In the genomic region with DNA sequence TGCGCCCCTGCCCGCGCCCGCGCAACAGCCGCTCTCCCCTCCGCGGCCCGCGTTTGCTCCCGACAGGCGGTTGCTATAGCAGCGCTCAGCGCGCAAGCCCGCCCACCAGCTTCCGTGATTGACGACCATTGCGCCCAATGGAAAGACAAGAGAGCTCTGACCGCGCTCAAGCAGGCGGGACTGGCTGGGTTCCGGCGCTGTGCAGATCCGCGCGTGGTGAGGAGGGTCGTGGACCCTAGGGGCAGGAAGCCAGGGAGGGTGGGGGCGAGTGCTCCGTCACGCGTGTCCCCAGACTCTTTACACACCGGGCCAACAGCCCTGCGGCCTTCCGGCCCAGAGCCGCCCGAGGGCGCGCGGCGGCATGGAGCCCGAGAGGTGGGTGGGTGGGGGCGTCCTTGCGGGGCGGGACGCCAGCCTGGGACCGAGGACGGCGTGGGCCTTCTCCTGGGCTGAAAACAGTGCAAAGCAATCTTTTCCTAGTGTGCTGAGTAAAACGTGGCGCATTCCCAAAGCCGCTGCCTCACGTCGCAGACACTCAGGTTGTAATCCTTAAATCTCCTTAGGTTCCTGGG, we compare ENCODE assay signal across 8 mouse cellular contexts. TPM values are rescaled to one million over a fixed set of nuclear protein-coding genes. Genes with fewer than 3 reads are reported as not detected.
DNase-seq lines count a peak whose midpoint lies in the region; ATAC-seq and TF ChIP-seq lines count a peak whose summit lies in the region.

A gene (plus strand): TSS at position 185 of the 572 bp plus-strand sequence.
A gene (minus strand): TSS at position 339 of the 572 bp plus-strand sequence.

- H3K9ac ChIP-seq in forebrain, embryonic 11.5 days (ENCODE audit: low read length): peak within 1 kb of the TSS; percentile 90
- peak within 1 kb of the TSS; percentile 86 for H3K9ac ChIP-seq in heart, postnatal 0 days (replicated peaks; ENCODE audit: low read depth, low read length)
- peak within 1 kb of the TSS; percentile 89 for H3K9ac ChIP-seq in liver, embryonic 16.5 days (ENCODE audit: low read depth, low read length)
- peak within 1 kb of the TSS; percentile 80 for H3K9ac ChIP-seq in neural tube, embryonic 13.5 days

- WGBS in forebrain, embryonic 11.5 days: under 1% methylated on average over 54 of the region's 54 CpGs
- WGBS in heart, postnatal 0 days: under 1% methylated on average over 53 of the region's 54 CpGs
- WGBS in liver, embryonic 16.5 days (ENCODE audit: insufficient replicate concordance): under 1% methylated on average over 54 of the region's 54 CpGs
- under 1% methylated on average over 54 of the region's 54 CpGs for WGBS in neural tube, embryonic 13.5 days

- H3K27ac ChIP-seq in forebrain, embryonic 11.5 days (ENCODE audit: low read depth, low read length): no peak within 1 kb of the TSS
- peak within 1 kb of the TSS; percentile 68 for H3K27ac ChIP-seq in heart, postnatal 0 days (ENCODE audit: low read depth)
- peak within 1 kb of the TSS; percentile 44 for H3K27ac ChIP-seq in liver, embryonic 16.5 days (ENCODE audit: low read length)
- H3K27ac ChIP-seq in neural tube, embryonic 13.5 days (replicated peaks): peak within 1 kb of the TSS; percentile 74
- peak within 1 kb of the TSS; percentile 72 for H3K27ac ChIP-seq in testis, adult 2 months (ENCODE audit: control insufficient read depth, insufficient read depth, low read depth, low read length)

- TF ChIP-seq EP300 in heart, postnatal 0 days (IDR thresholded peaks at IDR 0.05; ENCODE audit: low read depth): no peak

- peak within 1 kb of the TSS; percentile 70 for H3K4me2 ChIP-seq in forebrain, embryonic 11.5 days (ENCODE audit: low read depth, low read length, severe bottlenecking)
- peak within 1 kb of the TSS; percentile 94 for H3K4me2 ChIP-seq in heart, postnatal 0 days (ENCODE audit: low read depth, low read length)
- peak within 1 kb of the TSS; percentile 95 for H3K4me2 ChIP-seq in liver, embryonic 16.5 days (ENCODE audit: low read depth, low read length)
- H3K4me2 ChIP-seq in neural tube, embryonic 13.5 days: peak within 1 kb of the TSS; percentile 69

- peak; percentile 89 for TF ChIP-seq POLR2A in testis, adult 2 months (IDR thresholded peaks at IDR 0.05; ENCODE audit: control insufficient read depth, low read depth, low read length)

- H3K9me3 ChIP-seq in forebrain, embryonic 11.5 days (ENCODE audit: control insufficient read depth, low read length): no peaks in the 10 kb centered on the region
- no peaks in the 10 kb centered on the region for H3K9me3 ChIP-seq in heart, postnatal 0 days (replicated peaks; ENCODE audit: control insufficient read depth, low read length)
- H3K9me3 ChIP-seq in liver, embryonic 16.5 days (replicated peaks; ENCODE audit: control insufficient read depth, low read length): no peaks in the 10 kb centered on the region
- no peaks in the 10 kb centered on the region for H3K9me3 ChIP-seq in neural tube, embryonic 13.5 days

- no peaks in the 10 kb centered on the region for H3K36me3 ChIP-seq in forebrain, embryonic 11.5 days (ENCODE audit: control insufficient read depth, insufficient read depth, low read length)
- no peaks in the 10 kb centered on the region for H3K36me3 ChIP-seq in heart, postnatal 0 days (replicated peaks; ENCODE audit: control insufficient read depth, insufficient read depth, low read length)
- H3K36me3 ChIP-seq in liver, embryonic 16.5 days (ENCODE audit: control insufficient read depth, insufficient read depth): no peaks in the 10 kb centered on the region
- H3K36me3 ChIP-seq in neural tube, embryonic 13.5 days: no peaks in the 10 kb centered on the region
- no peaks in the 10 kb centered on the region for H3K36me3 ChIP-seq in testis, adult 2 months (ENCODE audit: control insufficient read depth, insufficient read depth, low read length)

- no peak for TF ChIP-seq CTCF in heart, postnatal 0 days (IDR thresholded peaks at IDR 0.05; ENCODE audit: low read depth)
- no peak for TF ChIP-seq CTCF in testis, adult 2 months (IDR thresholded peaks at IDR 0.05; ENCODE audit: control insufficient read depth, insufficient read depth, insufficient replicate concordance, low read depth, low read length)

- H3K27me3 ChIP-seq in forebrain, embryonic 11.5 days (ENCODE audit: control insufficient read depth, insufficient read depth, low read length): no peaks in the 10 kb centered on the region
- H3K27me3 ChIP-seq in heart, postnatal 0 days (ENCODE audit: control insufficient read depth, insufficient read depth, low read length): no peaks in the 10 kb centered on the region
- H3K27me3 ChIP-seq in liver, embryonic 16.5 days (ENCODE audit: control insufficient read depth, insufficient read depth, low read depth, low read length): no peaks in the 10 kb centered on the region
- no peaks in the 10 kb centered on the region for H3K27me3 ChIP-seq in neural tube, embryonic 13.5 days
- no peaks in the 10 kb centered on the region for H3K27me3 ChIP-seq in testis, adult 2 months (ENCODE audit: control insufficient read depth, insufficient read depth, low read length)

- DNase-seq in CD8-positive naive resting alpha-beta T cell, adult 2 months (ENCODE audit: low read depth in 2 of 2, low spot score in 2 of 2): peak; percentile 87 to 94
- DNase-seq in c-Kit-positive CD71-negative TER-119-negative erythroid progenitor cells, embryonic 14.5 days (ENCODE audit: low read depth): peak; percentile 85
- DNase-seq in forebrain, embryonic 11.5 days (ENCODE audit: low spot score): peak; percentile 98
- peak; percentile 87 for DNase-seq in heart, postnatal 0 days (ENCODE audit: low spot score)
- DNase-seq in kidney, postnatal 4 days: peak; percentile 98 to 99

- no peaks in the 10 kb centered on the region for H3K4me1 ChIP-seq in forebrain, embryonic 11.5 days (replicated peaks; ENCODE audit: control insufficient read depth, insufficient read depth, low read length)
- 0 out of 2 replicates have a peak, but pooled peaks cover 6% of the 10 kb centered on the region for H3K4me1 ChIP-seq in heart, postnatal 0 days (ENCODE audit: control insufficient read depth, insufficient read depth)
- peaks cover 11% of the 10 kb centered on the region for H3K4me1 ChIP-seq in liver, embryonic 16.5 days (ENCODE audit: control insufficient read depth, low read depth, low read length)
- peaks cover 14% of the 10 kb centered on the region for H3K4me1 ChIP-seq in neural tube, embryonic 13.5 days (replicated peaks)
- H3K4me1 ChIP-seq in testis, adult 2 months (ENCODE audit: control insufficient read depth, insufficient read depth, low read length): peaks cover 2% of the 10 kb centered on the region; the same call in 1 of the 2 replicates

- H3K4me3 ChIP-seq in forebrain, embryonic 11.5 days (ENCODE audit: low read depth, low read length): peak within 1 kb of the TSS; percentile 85
- H3K4me3 ChIP-seq in heart, postnatal 0 days (ENCODE audit: low read depth, low read length): peak within 1 kb of the TSS; percentile 88
- H3K4me3 ChIP-seq in liver, embryonic 16.5 days (ENCODE audit: low read depth, low read length): peak within 1 kb of the TSS; percentile 92
- peak within 1 kb of the TSS; percentile 65 for H3K4me3 ChIP-seq in neural tube, embryonic 13.5 days
- H3K4me3 ChIP-seq in testis, adult 2 months (ENCODE audit: control insufficient read depth, low read depth, low read length): peak within 1 kb of the TSS; percentile 83

- peak; percentile 100 for ATAC-seq in forebrain, embryonic 11.5 days (replicated peaks; ENCODE audit: low FRiP score)
- peak; percentile 99 for ATAC-seq in heart, postnatal 0 days (ENCODE audit: insufficient read depth, low read depth)
- peak; percentile 99 for ATAC-seq in liver, embryonic 16.5 days (ENCODE audit: low read depth)
- peak; percentile 100 for ATAC-seq in neural tube, embryonic 13.5 days (ENCODE audit: low read depth)

RNA-seq across cellular contexts. Expression of the first gene that starts in this region (rescaled TPM):
- polyA plus RNA-seq in forebrain, embryonic 11.5 days (2014; fragmentation: Nextera tagmentation; extraction: Ambion mirVana): 8.8 and 9.3 TPM in 2 replicates
- total RNA-seq in heart, postnatal 0 days (2014; rRNA removed; ENCODE audit: low replicate concordance): 0.73 and 4.9 TPM in 2 replicates
- 3.1 TPM in 2 replicates for polyA plus RNA-seq in heart, postnatal 0 days (2015; fragmentation: Nextera tagmentation; extraction: Ambion mirVana)
- polyA plus RNA-seq in liver, embryonic 16.5 days (2015; fragmentation: Nextera tagmentation; extraction: Ambion mirVana): 2.0 and 2.2 TPM in 2 replicates
- polyA plus RNA-seq in neural tube, embryonic 13.5 days (2015; fragmentation: Nextera tagmentation; extraction: Ambion mirVana): 4.1 and 4.3 TPM in 2 replicates
- polyA plus RNA-seq in testis, adult 2 months (2012; rRNA removed): 1.5 and 2.4 TPM in 2 replicates

RNA-seq across cellular contexts. Expression of the second gene that starts in this region (rescaled TPM):
- 0.84 and 2.5 TPM in 2 replicates for polyA plus RNA-seq in forebrain, embryonic 11.5 days (2014; fragmentation: Nextera tagmentation; extraction: Ambion mirVana)
- 0.04 TPM in 1 of 2 replicates, not detected in the other for total RNA-seq in heart, postnatal 0 days (2014; rRNA removed; ENCODE audit: low replicate concordance)
- 1.2 and 1.5 TPM in 2 replicates for polyA plus RNA-seq in heart, postnatal 0 days (2015; fragmentation: Nextera tagmentation; extraction: Ambion mirVana)
- 0.95 and 1.1 TPM in 2 replicates for polyA plus RNA-seq in liver, embryonic 16.5 days (2015; fragmentation: Nextera tagmentation; extraction: Ambion mirVana)
- polyA plus RNA-seq in neural tube, embryonic 13.5 days (2015; fragmentation: Nextera tagmentation; extraction: Ambion mirVana): 3.1 and 3.3 TPM in 2 replicates
- 101 and 172 TPM in 2 replicates for polyA plus RNA-seq in testis, adult 2 months (2012; rRNA removed)

Comparison
In these comparisons a context has a peak if more than half of its experiments do, and no peak if none do; other contexts are left out.
1. RNA of the second gene that starts in this region (polyA plus RNA-seq): 101 to 172 TPM in testis, adult 2 months; 3.1 to 3.3 TPM in neural tube, embryonic 13.5 days, 0.84 to 2.5 TPM in forebrain, embryonic 11.5 days, 1.2 to 1.5 TPM in heart, postnatal 0 days and 0.95 to 1.1 TPM in liver, embryonic 16.5 days; every median in the first group is over 10 times any median in the second.
2. Peak in every context shown above with its lines, with median percentiles within 50 percentile points of each other: DNase-seq, ATAC-seq, H3K4me2 ChIP-seq, H3K4me3 ChIP-seq and H3K9ac ChIP-seq.